Mouse (Mus musculus): ENCODE data around the gene Gfap.

The Gfap gene

DNA sequence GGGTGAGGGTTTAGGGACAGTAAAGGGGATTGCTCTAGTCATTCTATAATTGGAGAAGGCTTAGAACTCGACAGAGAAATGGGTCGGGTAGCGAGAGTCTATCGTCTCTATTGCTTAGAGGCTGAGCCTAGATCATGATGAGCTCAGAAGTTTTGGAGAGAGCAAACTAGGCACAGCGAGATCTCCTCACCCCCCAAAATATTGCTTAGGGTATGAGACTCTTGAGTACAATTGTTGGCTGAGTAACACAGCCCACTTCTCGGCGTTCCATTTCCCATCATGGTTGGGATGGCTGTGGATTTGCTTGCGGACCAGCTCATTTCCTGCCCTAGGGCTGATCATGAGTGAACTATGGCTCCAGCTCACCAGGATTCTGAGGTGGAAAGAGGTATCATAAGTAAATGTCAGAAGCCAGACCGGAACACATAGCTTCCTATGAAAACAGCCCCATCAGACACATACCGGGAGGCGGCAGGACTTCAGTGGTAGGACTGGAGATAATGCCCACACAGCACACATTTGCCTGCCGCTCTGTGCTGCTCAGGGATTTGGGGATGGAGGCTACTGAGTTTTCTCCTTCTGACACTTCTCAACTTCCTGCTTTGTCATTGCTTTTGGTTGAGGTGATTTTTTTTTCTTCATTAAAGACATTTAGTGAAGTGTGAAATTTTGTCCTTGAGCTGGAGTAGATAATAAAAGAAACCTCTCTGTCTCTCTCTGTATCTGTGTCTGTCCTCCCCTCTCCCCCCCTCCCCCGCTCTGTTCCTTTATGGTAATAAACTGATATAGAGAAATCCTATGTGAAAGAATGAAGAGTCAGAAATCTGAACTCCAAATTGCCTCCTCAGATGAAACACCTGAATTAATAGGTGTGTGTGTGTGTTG is 19.2 kb downstream of the Gfap start:
- CTCF ChIA-PET, result interaction anchor here in 3 of 4 experiments (0.6 to 5.0 kb wide), 8 partner anchors 10 to 841 kb away, joined by 3 to 41 read pairs (median 6); partner anchors contain the start of gene Gfap (in 1 of the 3)
- POLR2A ChIA-PET, result interaction anchor here (0.8 to 2.7 kb wide), 65 partner anchors 8 to 506 kb away, joined by 3 to 17 read pairs (median 4); partner anchors contain the start of genes Kif18b (in 3 of the 4), Hexim1 (in 2 of the 4), Acbd4 (in 1 of the 4) and Adam11 (in 1 of the 4)

DNA sequence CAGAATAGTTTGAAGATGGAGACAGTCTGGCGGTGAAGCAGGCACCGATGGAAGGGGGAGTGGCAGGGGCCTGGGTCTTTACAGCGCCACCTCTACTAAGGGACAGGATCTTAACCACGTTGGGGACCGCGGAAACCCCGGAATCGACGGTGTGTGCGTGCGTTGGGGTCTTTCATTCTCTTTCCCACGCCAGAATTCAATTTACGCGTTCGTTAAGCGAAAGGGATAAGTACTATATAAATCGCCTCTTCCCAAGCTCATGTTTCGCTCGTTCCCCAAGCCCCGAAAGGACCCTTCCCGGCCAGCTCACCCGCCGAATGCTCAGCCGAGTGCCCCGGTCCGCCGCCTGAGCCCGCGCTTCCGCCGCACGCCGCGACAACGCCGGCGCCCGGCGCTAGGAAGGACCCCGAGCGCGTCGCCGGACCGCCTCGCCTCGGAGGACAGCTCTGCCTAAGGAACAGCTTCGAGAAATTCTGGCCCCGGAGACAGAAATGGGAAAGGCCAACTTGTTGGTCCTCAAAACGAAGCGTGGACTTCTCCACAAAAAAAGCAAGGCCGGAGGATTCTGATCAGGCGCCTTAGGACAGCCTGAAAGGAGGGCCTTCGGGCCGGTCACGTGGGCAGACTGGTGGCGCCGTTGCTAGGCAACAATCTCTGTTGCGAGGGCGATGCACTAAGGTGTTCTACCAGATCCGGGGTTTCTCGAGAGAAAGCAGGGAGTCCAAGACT is 20.0 kb downstream of the Gfap start, which contains the start of the genes Eftud2 and Ccdc103:
TSS of gene Eftud2 (minus strand) at position 401 of the 729 bp plus-strand sequence.
TSS of gene Ccdc103 (plus strand) at position 620 of the 729 bp plus-strand sequence.
- CTCF ChIA-PET, result interaction anchor here in 2 of 4 experiments (0.6 to 5.0 kb wide), 8 partner anchors 9 to 840 kb away, joined by 3 to 41 read pairs (median 6); no protein-coding TSS in a partner anchor
- POLR2A ChIA-PET, result interaction anchor here (0.6 to 2.7 kb wide), 70 partner anchors 9 to 505 kb away, joined by 3 to 17 read pairs (median 4); partner anchors contain the start of genes Kif18b (in 3 of the 4), Hexim1 (in 2 of the 4), Acbd4 (in 1 of the 4) and Adam11 (in 1 of the 4)

DNA sequence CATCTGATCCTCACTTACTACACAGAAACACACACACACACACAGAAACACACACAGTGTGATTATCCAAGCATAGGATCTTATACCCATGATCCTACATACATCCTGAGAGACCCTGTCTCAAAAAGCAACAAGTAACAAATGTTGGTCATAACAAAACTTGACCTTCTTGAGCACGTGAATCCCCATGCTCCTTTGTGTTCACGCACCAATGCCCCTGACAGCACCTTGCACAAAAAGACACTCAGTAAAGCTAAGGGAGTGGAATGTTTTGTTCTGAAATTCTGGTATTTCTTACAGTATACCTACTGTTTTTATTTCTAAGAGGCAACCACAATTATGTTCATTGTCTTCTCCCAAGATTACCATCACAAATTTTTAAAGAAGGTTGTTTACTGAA is 21.2 kb downstream of the Gfap start:
- ChIA-PET POLR2A (interaction anchor here in 3 of 4 experiments (0.6 to 2.7 kb wide), 12 partner anchors 10 to 253 kb away, joined by 3 to 17 read pairs (median 8); partner anchors contain the start of genes Hexim1 (in 2 of the 3), Gjc1 (in 1 of the 3), Hexim2 (in 1 of the 3) and Kif18b (in 1 of the 3)), CTCF (interaction anchor here in 2 of 4 experiments (1.3 to 2.6 kb wide), 4 partner anchors 13 to 105 kb away, joined by 3 to 13 read pairs (median 8); no protein-coding TSS in a partner anchor)

DNA sequence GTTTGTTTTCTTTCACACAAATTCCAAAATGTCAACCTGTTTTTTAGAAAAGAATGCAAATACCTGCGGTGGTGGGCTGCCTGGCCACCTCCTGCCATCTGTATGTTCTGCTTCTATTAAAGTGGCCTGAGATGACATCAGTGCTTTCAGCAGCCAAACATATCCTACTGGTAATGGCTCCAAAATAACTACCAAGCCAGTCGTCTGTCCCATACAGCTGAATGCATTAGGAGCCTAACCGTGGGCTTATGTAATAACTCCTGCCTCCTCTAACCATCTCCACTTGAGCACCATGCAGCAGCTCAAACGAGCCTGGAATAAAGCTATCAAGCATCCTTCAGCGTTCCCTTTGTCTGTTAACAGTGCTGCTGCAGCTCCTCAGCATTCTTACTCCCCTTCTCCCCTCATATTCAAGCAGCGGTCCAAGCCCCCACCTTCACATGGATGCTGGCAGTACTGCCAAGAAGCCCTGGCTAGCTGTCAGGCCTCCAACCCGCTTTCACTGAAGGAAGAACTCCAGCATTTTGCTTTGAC is 25.8 kb downstream of the Gfap start:
- CTCF ChIA-PET, result interaction anchor here in 3 of 4 experiments (0.6 to 1.2 kb wide), 5 partner anchors 21 to 241 kb away, joined by 3 to 4 read pairs (median 3); partner anchors contain the start of gene Hexim1 (in 1 of the 3)
- POLR2A ChIA-PET, result interaction anchor here in 1 of 4 experiments (0.6 to 1.7 kb wide), 5 partner anchors 15 to 154 kb away, joined by 3 read pairs; partner anchors contain the start of gene Dcakd

DNA sequence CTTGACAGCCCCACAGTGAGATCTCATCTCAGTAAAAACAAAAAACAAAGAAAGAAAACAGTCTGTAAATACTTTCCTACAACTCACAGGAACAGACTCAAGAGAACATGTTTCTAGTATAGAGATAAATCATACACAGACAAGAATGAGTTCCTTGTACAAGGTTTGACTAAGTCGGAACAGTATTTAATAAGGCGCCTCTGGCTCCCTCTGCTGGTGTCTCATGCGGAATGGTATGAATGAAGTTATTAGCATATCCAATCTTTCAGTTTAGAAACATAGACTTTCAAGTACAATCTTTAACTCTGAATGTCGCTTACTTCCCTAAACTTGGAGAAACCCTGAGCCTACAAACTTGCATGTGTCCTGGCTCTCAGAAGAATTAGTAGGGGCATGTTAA is 36.4 kb downstream of the Gfap start:
- ChIA-PET POLR2A (interaction anchor here in 3 of 4 experiments (0.6 to 1.4 kb wide), 4 partner anchors 16 to 122 kb away, joined by 3 read pairs; partner anchors contain the start of genes Ccdc103 (in 1 of the 3) and Eftud2 (in 1 of the 3)), CTCF (interaction anchor here in 3 of 4 experiments (0.7 to 4.9 kb wide), 9 partner anchors 10 to 125 kb away, joined by 3 to 41 read pairs (median 4); no protein-coding TSS in a partner anchor)

DNA sequence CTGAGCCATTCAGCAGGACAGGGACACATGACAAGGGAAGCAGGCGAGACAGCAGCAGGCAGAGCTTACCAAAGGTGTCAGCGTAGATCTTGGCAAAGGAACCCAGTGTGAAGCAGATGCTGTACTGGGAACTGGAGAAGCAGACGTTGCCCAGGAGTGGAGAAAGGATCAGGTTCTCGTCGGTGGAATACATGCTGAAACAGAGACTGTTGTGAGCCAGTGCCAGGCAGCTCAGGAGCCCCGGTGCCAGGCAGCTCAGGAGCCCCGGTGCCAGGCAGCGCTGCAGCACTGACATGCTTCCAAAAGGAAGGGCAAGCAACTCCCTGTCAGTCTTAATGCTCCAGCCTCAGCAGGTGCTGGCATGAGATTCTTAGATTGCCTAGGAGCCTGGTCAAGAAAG is 40.8 kb downstream of the Gfap start:
- CTCF ChIA-PET, result interaction anchor here in 2 of 4 experiments (1.8 to 1.9 kb wide), 2 partner anchors 85 to 86 kb away, joined by 4 to 7 read pairs; no protein-coding TSS in a partner anchor
- POLR2A ChIA-PET, result interaction anchor here in 2 of 4 experiments (0.5 to 1.9 kb wide), 4 partner anchors 10 to 39 kb away, joined by 3 to 7 read pairs (median 4); partner anchors contain the start of genes Ccdc103 (in 1 of the 2) and Eftud2 (in 1 of the 2)

DNA sequence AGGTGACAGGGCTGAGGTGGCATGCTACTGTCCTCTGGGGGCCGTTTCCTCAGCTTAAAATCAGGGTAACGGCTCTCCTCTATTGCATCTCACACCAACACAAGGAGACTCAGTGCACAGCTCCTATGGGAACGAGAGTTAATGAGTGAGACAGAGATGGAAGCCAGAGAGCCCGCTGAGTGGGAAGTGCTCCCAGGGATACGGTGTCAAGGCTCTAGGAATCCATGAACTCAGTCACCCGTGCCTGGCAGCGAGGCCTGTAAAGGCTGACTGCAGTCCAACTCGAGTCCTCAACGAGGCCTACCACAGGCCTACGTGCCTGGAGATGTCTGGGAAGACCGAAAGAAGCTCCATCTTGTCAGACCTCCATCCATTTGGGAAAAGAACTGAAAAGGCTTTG is 41.8 kb downstream of the Gfap start:
- CTCF ChIA-PET, result interaction anchor here in 3 of 4 experiments (0.5 to 1.9 kb wide), 6 partner anchors 26 to 258 kb away, joined by 3 to 7 read pairs (median 3); partner anchors contain the start of gene Fam187a (in 1 of the 3)
- POLR2A ChIA-PET, result interaction anchor here in 1 of 4 experiments (1.1 to 1.9 kb wide), 5 partner anchors 11 to 87 kb away, joined by 3 to 7 read pairs (median 4); no protein-coding TSS in a partner anchor

DNA sequence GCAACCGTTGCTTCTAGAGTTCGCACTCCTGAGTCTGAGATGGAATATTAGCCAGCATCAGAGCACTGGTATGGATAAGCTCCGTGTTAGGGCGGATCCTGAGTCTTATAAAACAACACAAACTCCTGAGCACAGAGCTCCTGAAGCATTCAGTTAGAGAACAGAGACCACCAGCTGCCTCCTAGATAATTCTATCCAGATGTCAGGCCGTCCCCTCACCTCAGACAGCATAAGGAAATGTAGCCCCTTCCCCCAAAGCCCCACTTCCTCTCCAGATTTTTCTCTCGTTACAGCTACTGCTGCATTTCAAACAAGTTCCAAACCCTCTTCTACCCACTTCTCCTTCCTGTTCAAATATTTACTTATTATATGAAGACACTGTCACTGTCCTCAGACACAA is 44.8 kb downstream of the Gfap start:
- POLR2A ChIA-PET, result interaction anchor here in 2 of 4 experiments (0.7 to 1.1 kb wide), 3 partner anchors 14 to 117 kb away, joined by 3 read pairs; no protein-coding TSS in a partner anchor
- CTCF ChIA-PET, result interaction anchor here in 2 of 4 experiments (1.3 to 3.2 kb wide), 2 partner anchors 82 kb away, joined by 3 to 29 read pairs; no protein-coding TSS in a partner anchor

DNA sequence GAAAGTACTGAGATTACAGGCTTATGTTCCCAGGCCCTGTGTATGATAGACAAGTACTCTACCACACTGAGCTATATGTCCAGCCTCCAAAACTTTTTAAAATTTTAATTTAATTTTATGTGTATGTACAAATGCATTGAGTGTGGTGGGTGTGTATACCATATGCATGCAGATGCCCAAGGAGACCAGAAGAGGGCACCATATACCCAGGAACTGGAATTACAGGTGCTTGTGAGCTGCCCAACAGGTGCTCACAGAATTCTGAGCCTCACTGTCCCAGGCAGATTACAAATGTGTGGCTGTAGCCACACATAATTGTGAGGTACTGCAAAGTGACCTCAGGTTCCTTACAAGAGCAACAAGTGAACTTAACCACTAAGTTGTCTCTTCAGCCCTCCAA is 47.0 kb downstream of the Gfap start:
- ChIA-PET CTCF (interaction anchor here (0.6 to 3.2 kb wide), 32 partner anchors 10 to 379 kb away, joined by 3 to 29 read pairs (median 4); partner anchors contain the start of genes Adam11 (in 1 of the 4), Ccdc103 (in 1 of the 4) and Eftud2 (in 1 of the 4)), POLR2A (interaction anchor here in 3 of 4 experiments (0.6 to 3.5 kb wide), 14 partner anchors 9 to 175 kb away, joined by 3 to 18 read pairs (median 4); partner anchors contain the start of genes Ccdc103 (in 1 of the 3) and Eftud2 (in 1 of the 3))

DNA sequence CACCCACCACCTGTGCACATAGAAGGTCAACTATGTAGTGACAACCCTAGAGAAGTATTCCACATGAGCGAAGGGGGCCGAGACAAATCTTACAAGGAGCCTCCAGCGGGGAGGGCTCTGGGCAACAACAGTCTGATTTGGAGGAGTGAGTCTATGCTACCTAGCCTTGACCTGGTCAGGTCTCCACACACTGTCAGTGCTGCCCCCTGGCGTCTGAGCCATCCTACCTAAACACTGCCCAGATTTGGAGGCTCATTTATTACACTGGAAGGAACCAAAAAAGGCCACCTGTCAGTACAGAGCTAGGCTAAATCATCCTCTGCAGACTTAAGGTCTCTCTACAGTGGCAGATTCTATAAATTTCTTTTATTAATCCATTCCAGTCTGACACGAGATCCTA is 48.8 kb downstream of the Gfap start:
- POLR2A ChIA-PET, result interaction anchor here in 2 of 4 experiments (0.6 to 3.5 kb wide), 7 partner anchors 16 to 211 kb away, joined by 3 to 18 read pairs (median 4); partner anchors contain the start of gene Higd1b (in 2 of the 2)
- CTCF ChIA-PET, result interaction anchor here (0.6 to 3.1 kb wide), 24 partner anchors 9 to 145 kb away, joined by 3 to 43 read pairs (median 5); partner anchors contain the start of gene Higd1b (in 1 of the 4)

DNA sequence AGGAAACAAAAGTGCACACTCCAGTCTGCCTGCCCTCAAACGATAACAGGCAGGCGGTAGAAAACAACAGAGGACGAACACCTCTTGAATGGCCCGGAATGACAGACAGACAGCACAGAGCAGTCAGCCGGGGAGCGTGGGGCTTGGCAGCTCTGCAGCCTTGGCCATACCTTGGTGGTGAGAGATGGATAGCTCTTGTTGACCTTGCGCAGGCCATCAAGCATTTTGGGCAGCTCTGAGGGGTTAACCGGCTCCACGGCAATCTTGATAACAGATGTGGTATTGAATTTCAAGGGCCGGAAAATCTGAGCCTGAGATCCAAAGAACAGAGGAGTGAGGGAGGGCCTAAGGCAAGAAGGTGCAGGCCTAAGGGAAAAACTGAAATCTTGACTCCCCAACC is 54.8 kb downstream of the Gfap start:
- ChIA-PET POLR2A (interaction anchor here in 2 of 4 experiments (0.8 to 4.6 kb wide), 6 partner anchors 12 to 72 kb away, joined by 3 to 18 read pairs (median 5); no protein-coding TSS in a partner anchor), CTCF (interaction anchor here in 1 of 4 experiments (4.4 kb wide), 1 partner anchor 71 kb away, joined by 32 read pairs; no protein-coding TSS in a partner anchor)

DNA sequence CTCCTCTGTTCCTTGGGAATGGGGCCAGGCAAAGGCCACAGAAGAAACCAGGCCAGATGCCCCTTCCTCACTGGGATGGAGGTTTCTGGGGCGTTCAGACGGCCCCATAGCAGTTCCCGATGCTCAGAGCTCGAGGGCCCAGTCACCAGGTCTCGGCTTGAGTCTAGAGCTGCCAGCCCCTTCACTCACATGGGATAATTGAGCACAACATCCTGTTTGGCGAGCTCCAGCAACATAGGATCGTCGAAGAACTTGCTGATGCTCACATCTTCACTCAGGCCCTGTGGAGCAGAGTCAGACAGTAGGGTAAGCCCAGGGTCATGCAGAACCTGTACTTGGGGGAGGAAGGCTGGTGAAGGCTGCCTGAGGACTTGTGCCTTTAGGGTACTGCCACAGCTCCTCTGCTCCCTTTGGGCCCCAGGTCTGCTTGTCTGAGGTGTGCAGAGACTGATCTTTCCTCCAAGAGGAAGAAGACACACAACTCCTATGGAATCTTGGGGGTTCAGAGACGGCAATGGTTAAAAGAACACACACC is 62.0 kb downstream of the Gfap start:
- POLR2A ChIA-PET, result interaction anchor here in 3 of 4 experiments (0.5 to 1.6 kb wide), 7 partner anchors 10 to 277 kb away, joined by 3 to 9 read pairs (median 3); partner anchors contain the start of gene Hexim1 (in 1 of the 3)
- CTCF ChIA-PET, result interaction anchor here in 2 of 4 experiments (1.2 to 1.9 kb wide), 3 partner anchors 9 to 64 kb away, joined by 3 to 6 read pairs (median 3); no protein-coding TSS in a partner anchor

DNA sequence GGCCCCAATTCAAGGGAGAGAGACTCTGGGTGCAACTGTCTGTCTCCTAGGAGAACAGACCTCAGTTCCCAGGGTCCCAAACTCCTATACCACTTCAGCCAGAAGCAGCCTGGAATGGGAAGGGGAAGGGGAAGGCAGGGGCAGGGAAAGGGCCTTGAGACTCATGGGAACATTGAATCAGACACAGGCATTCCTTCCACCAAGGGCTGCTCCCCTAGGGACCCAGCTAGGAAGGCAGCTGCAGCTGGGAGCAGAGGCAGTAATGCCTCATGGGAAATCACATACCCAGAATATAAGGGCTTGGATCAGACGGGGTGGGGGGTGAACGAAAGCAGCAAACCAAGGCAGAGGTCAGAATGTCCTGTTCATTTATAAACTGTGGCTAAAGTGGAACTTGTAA is 62.6 kb downstream of the Gfap start:
- ChIA-PET CTCF (interaction anchor here in 2 of 4 experiments (1.2 to 1.9 kb wide), 2 partner anchors 16 to 64 kb away, joined by 3 to 6 read pairs; no protein-coding TSS in a partner anchor), POLR2A (interaction anchor here in 3 of 4 experiments (0.5 to 1.6 kb wide), 5 partner anchors 10 to 64 kb away, joined by 3 to 9 read pairs (median 3); no protein-coding TSS in a partner anchor)

DNA sequence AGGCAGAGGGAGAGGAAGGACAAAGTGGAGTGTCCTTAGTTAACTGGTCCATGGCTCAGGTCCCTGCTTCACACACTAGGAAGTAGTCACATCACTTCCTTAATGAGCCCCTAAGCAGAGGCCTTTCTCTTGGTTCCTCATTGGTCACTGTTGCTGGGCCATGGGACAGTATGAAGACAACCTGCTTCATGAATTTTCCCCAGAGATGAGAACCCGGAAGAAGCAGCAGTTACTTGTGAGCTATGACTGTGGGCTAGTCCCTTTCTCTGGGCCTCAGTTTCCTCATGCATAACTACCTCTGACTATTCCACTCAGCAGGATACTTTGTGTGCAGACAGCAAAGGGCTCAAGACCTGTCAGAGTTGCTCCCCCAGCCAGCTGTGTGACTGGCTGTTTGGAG is 63.3 kb downstream of the Gfap start:
- CTCF ChIA-PET, result interaction anchor here in 1 of 4 experiments (1.2 kb wide), 1 partner anchor 16 kb away, joined by 3 read pairs; no protein-coding TSS in a partner anchor
- POLR2A ChIA-PET, result interaction anchor here in 2 of 4 experiments (0.9 to 1.6 kb wide), 5 partner anchors 9 to 63 kb away, joined by 3 to 4 read pairs (median 3); no protein-coding TSS in a partner anchor
